Mouse (Mus musculus): ENCODE data around the gene Csrp2. TPM values are rescaled to one million over a fixed set of nuclear protein-coding genes. Genes with fewer than 3 reads are reported as not detected.

Csrp2 gene
- polyA plus RNA-seq, 1 experiment, result 14.3 TPM

GRCm38 (mm10) chr10:110933584-110933983 is 14.0 kb downstream of the Csrp2 start:
- Histone ChIP-seq H3K4me3 (replicated peaks; ENCODE audit: insufficient read depth, low read depth, low read length) (no peak overlapping the region), H3K27ac (ENCODE audit: insufficient read depth, low read length) (no peak overlapping the region), H3K4me1 (ENCODE audit: control insufficient read depth, insufficient read depth, low read length) (peaks cover 10% of the 10 kb centered on the region), H3K27me3 (ENCODE audit: control insufficient read depth, insufficient read depth, low read length) (no peaks in the 10 kb centered on the region)
- WGBS, result 90% methylated on average over 5 of the region's 5 CpGs
- no peak for DNase-seq
- TF ChIP-seq CTCF (IDR thresholded peaks at IDR 0.05; ENCODE audit: borderline replicate concordance, insufficient read depth, low read depth, low read length) (no peak), POLR2A (IDR thresholded peaks at IDR 0.05; ENCODE audit: borderline replicate concordance, insufficient read depth, low read length) (no peak)

- H3K27ac ChIP-seq (ENCODE audit: insufficient read depth, low read length), result no peak overlapping the region
- H3K27me3 ChIP-seq (ENCODE audit: control insufficient read depth, insufficient read depth, low read length), result no peaks in the 10 kb centered on the region
- DNase-seq, result peak; percentile 47 to 66
- no peak overlapping the region for H3K4me3 ChIP-seq (replicated peaks; ENCODE audit: insufficient read depth, low read depth, low read length)
- no peak for TF ChIP-seq CTCF (IDR thresholded peaks at IDR 0.05; ENCODE audit: borderline replicate concordance, insufficient read depth, low read depth, low read length)
- no peak for TF ChIP-seq POLR2A (IDR thresholded peaks at IDR 0.05; ENCODE audit: borderline replicate concordance, insufficient read depth, low read length)
- peaks cover 12% of the 10 kb centered on the region; the same call in 1 of the 2 replicates for H3K4me1 ChIP-seq (ENCODE audit: control insufficient read depth, insufficient read depth, low read length)
- WGBS, result 55% methylated on average over 11 of the region's 11 CpGs
Measured at GRCm38 (mm10) chr10:110935081-110935480, 15.5 kb downstream of the Csrp2 start.

GRCm38 (mm10) chr10:110935669-110936068 is 16.1 kb downstream of the Csrp2 start:
- H3K4me1 ChIP-seq (ENCODE audit: control insufficient read depth, insufficient read depth, low read length), result peaks cover 12% of the 10 kb centered on the region; the same call in 1 of the 2 replicates
- no peak overlapping the region for H3K4me3 ChIP-seq (replicated peaks; ENCODE audit: insufficient read depth, low read depth, low read length)
- no peak overlapping the region for H3K27ac ChIP-seq (ENCODE audit: insufficient read depth, low read length)
- WGBS, result 87% methylated on average over 7 of the region's 7 CpGs
- TF ChIP-seq POLR2A (IDR thresholded peaks at IDR 0.05; ENCODE audit: borderline replicate concordance, insufficient read depth, low read length) (no peak), CTCF (IDR thresholded peaks at IDR 0.05; ENCODE audit: borderline replicate concordance, insufficient read depth, low read depth, low read length) (no peak)
- H3K27me3 ChIP-seq (ENCODE audit: control insufficient read depth, insufficient read depth, low read length), result no peaks in the 10 kb centered on the region
- no peak for DNase-seq

- TF ChIP-seq CTCF (IDR thresholded peaks at IDR 0.05; ENCODE audit: borderline replicate concordance, insufficient read depth, low read depth, low read length) (no peak), POLR2A (IDR thresholded peaks at IDR 0.05; ENCODE audit: borderline replicate concordance, insufficient read depth, low read length) (no peak)
- Histone ChIP-seq H3K4me3 (replicated peaks; ENCODE audit: insufficient read depth, low read depth, low read length) (no peak overlapping the region), H3K27ac (ENCODE audit: insufficient read depth, low read length) (no peak overlapping the region), H3K27me3 (ENCODE audit: control insufficient read depth, insufficient read depth, low read length) (no peaks in the 10 kb centered on the region), H3K4me1 (ENCODE audit: control insufficient read depth, insufficient read depth, low read length) (peaks cover 12% of the 10 kb centered on the region; the same call in 1 of the 2 replicates)
- WGBS, result 58% methylated on average over 7 of the region's 7 CpGs
- peak; percentile 29 to 39 for DNase-seq
Measured at GRCm38 (mm10) chr10:110938361-110938760, 18.8 kb downstream of the Csrp2 start.

GRCm38 (mm10) chr10:110938841-110939549 is 19.4 kb downstream of the Csrp2 start:
- no peak overlapping the region for H3K27ac ChIP-seq (ENCODE audit: insufficient read depth, low read length)
- H3K4me1 ChIP-seq (ENCODE audit: control insufficient read depth, insufficient read depth, low read length), result peaks cover 12% of the 10 kb centered on the region; the same call in 1 of the 2 replicates
- WGBS, result 20% methylated on average over 19 of the region's 19 CpGs
- peak; percentile 73 to 81 for DNase-seq
- H3K27me3 ChIP-seq (ENCODE audit: control insufficient read depth, insufficient read depth, low read length), result no peaks in the 10 kb centered on the region
- TF ChIP-seq POLR2A (IDR thresholded peaks at IDR 0.05; ENCODE audit: borderline replicate concordance, insufficient read depth, low read length) (no peak), CTCF (IDR thresholded peaks at IDR 0.05; ENCODE audit: borderline replicate concordance, insufficient read depth, low read depth, low read length) (no peak)
- H3K4me3 ChIP-seq (replicated peaks; ENCODE audit: insufficient read depth, low read depth, low read length), result no peak overlapping the region

- Histone ChIP-seq H3K4me3 (replicated peaks; ENCODE audit: insufficient read depth, low read depth, low read length) (no peak overlapping the region), H3K27ac (ENCODE audit: insufficient read depth, low read length) (no peak overlapping the region), H3K4me1 (ENCODE audit: control insufficient read depth, insufficient read depth, low read length) (peaks cover 12% of the 10 kb centered on the region; the same call in 1 of the 2 replicates), H3K27me3 (ENCODE audit: control insufficient read depth, insufficient read depth, low read length) (no peaks in the 10 kb centered on the region)
- WGBS, result 17% methylated on average over 4 of the region's 4 CpGs
- DNase-seq, result peak; percentile 31 to 50
- TF ChIP-seq CTCF (IDR thresholded peaks at IDR 0.05; ENCODE audit: borderline replicate concordance, insufficient read depth, low read depth, low read length) (no peak), POLR2A (IDR thresholded peaks at IDR 0.05; ENCODE audit: borderline replicate concordance, insufficient read depth, low read length) (no peak)
Measured at GRCm38 (mm10) chr10:110939717-110940116, 20.1 kb downstream of the Csrp2 start.

GRCm38 (mm10) chr10:110940740-110941398 is 21.3 kb downstream of the Csrp2 start:
- no peak for DNase-seq
- Histone ChIP-seq H3K4me1 (ENCODE audit: control insufficient read depth, insufficient read depth, low read length) (peaks cover 12% of the 10 kb centered on the region; the same call in 1 of the 2 replicates), H3K27me3 (ENCODE audit: control insufficient read depth, insufficient read depth, low read length) (no peaks in the 10 kb centered on the region), H3K4me3 (replicated peaks; ENCODE audit: insufficient read depth, low read depth, low read length) (no peak overlapping the region), H3K27ac (ENCODE audit: insufficient read depth, low read length) (no peak overlapping the region)
- WGBS, result 86% methylated on average over 13 of the region's 13 CpGs
- TF ChIP-seq POLR2A (IDR thresholded peaks at IDR 0.05; ENCODE audit: borderline replicate concordance, insufficient read depth, low read length) (no peak), CTCF (IDR thresholded peaks at IDR 0.05; ENCODE audit: borderline replicate concordance, insufficient read depth, low read depth, low read length) (peak; percentile 12; the same call in 1 of the 2 replicates)

Measured in cerebellum, adult 2 months (tissue).